Mouse (Mus musculus) spleen, postnatal 36 days (tissue): ENCODE measurements around the gene Rnf213.
A peak's percentile ranks its signal among the peaks of the same experiment; 100 is the strongest.
"Not testable (repeated sequence)": the region's sequence is repeated elsewhere in the genome, so short reads cannot be mapped to it uniquely, and the experiment has no call there.

Experiments
- DNase-seq, 2 experiments: peaks; one replicate each; pipeline ENCODE4 v3.0.0; 2022; ENCODE audit warnings: low spot score in 2 of 2, mixed read lengths in 1 of 2

Rnf213 gene

DNA sequence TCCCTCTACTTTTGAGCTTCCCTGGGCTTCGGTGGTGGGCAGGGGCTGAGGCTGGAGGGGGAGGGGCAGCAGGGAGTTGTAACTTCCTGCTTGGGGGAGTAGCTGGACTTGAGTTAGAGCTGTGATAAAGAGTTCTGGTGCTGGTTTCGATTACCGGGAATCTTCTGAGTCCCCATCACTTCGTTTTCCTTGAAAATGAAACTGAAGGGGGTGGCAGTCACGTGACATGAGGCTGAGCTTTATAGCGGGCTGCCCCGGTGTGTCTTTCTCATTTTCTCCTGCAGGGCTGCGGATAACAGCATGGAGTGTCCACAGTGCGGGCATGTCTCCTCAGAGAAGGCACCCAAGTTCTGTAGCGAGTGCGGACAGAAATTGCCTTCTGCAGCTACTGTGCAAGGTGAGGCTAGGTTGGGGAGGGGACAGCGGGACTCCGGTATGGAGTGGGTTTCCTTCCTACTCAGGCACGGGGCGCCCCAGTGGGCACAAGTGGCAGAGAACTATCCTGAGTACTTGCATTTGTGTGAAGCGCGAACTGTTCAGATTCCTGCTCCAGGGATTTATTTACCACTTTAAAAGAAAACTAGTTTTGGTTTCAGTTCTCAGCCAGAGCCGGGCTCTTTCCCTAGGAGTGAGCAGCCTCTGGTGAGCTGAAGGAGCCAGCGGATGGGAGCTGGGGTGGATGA lies at the start of gene Rnf213:
Gene Rnf213, plus strand, starts transcription at position 301 of the 683 bp plus-strand sequence.
- DNase-seq: peak; percentile 65 to 76

DNA sequence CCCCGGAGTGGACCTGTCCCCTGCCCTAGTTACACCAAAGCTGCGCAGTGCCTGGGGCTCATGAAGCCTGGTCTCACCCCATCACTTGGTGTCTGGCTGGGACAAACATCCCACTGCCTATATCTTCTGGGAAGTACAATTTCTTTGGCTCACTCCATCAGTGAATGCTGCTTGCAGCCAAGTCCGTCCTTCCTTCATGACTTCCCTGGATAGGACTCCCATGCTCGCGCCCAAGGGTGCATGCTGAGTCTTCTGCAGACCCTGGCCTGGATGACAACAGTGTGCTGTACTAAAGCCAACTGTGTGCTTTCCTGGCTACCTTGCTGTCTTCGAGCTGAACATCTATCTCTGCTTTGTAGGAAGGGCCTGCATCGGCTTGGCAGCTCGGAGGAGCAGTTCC lies 48.7 kb upstream of the Rnf213 start:
- DNase-seq: no peak

DNA sequence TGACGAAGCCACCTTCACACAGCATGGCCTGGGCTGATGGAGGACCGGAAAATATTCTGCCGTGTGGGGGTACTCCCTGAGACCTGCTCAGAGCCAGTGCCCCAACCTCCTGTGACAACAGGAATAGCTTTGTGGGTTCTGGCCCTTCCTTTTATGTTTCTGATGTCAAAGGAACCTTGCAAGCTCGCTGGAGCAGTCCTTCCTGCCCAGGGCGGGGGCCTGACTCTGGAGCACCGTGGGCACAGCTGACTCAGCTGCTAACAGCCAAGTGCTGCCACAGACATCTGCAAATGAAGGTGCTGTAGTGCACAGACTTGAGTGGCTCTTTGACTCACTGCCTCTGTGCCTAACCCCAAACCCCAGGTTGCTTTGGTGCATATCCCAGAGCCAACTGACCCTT lies 48.0 kb upstream of the Rnf213 start:
- no peak for DNase-seq

DNA sequence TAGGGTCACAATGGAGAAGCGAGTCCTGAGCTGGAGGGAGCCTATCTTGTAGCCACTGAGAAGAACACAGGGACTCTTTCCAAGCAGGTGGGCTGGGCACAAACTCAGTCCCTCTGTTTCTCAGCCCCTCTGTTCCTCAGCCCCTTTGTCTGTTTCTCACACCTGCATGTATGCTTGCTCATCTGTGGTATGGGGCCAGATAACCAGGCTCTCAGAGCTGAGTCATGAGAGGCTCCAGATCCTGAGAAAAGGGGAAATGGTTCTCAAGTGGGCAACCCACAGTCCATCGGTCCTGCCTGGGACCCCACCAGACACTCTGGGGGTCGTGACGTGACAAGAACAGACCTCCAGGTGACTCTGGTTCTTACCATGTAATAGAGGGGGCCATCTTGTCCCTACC lies 45.8 kb upstream of the Rnf213 start:
- DNase-seq: no peak

DNA sequence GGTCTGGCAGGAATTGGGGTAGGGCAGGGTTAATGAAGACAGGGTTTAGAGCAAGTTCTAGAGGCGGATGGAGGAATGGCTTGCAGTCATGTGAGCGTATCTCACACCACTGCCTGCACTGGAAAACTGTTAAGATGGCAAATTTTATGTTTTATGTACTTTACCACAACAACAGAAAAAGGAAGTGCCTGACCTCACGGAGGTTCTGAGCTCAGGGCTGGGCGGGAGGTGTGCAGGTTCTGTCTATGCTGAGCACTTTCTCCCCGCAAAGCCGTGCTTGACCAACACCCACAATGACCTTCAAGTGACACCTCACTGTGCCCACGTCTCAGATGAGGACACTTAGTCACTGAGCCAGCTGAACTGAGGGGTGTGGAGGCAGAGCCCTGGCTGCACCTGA lies 40.8 kb upstream of the Rnf213 start:
- peak; percentile 23 to 24 for DNase-seq

DNA sequence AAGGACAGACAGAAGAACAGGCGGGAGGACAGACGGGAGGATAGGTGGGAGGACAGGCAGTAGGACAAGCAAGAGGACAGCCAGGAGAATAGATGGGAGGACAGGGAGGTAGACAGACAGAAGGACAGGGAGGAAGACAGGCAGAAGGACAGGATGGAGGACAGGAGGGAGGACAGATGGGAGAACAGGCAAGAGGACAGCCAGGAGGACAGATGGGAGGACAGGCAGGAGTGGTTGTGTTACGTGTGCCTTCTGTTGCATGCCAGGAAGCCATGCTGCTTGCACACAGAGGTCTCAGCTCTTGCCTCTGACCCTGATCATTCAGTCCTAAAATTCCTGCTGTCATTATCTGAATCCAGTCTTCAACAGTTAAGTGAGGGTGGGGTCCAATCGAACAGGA lies 39.0 kb upstream of the Rnf213 start:
- no peak for DNase-seq

DNA sequence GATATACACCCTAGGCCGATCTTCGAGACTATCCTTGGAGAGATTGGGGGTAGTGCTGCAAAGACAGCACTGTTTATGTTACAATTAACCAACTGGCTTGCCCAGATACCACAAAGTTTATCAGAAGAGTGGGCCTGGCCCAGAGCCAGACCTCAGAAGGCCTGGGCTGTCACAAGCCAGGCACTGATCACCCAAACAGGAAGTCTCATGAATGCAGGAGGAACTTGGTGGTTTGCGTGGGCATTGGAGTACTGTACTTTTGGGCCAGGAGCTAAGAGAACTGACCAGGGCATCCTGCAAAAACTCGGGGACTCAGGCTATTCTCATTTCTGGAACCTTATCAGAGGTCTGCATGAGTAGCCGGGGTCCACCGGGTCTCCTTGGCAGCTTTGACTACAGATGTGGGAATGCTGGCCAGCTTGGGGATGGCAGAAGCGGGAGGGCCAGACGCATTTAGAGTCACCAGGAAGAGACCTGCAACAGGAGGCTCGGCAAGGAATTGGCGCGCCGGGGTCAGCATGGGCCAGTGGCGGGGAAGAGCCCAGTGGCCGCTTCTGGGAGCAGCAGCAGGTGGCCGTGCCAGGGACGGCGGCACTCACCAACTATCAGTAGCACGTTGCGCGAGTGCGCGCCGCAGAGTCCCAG lies 38.0 kb upstream of the Rnf213 start:
- peak; percentile 82 to 89 for DNase-seq

DNA sequence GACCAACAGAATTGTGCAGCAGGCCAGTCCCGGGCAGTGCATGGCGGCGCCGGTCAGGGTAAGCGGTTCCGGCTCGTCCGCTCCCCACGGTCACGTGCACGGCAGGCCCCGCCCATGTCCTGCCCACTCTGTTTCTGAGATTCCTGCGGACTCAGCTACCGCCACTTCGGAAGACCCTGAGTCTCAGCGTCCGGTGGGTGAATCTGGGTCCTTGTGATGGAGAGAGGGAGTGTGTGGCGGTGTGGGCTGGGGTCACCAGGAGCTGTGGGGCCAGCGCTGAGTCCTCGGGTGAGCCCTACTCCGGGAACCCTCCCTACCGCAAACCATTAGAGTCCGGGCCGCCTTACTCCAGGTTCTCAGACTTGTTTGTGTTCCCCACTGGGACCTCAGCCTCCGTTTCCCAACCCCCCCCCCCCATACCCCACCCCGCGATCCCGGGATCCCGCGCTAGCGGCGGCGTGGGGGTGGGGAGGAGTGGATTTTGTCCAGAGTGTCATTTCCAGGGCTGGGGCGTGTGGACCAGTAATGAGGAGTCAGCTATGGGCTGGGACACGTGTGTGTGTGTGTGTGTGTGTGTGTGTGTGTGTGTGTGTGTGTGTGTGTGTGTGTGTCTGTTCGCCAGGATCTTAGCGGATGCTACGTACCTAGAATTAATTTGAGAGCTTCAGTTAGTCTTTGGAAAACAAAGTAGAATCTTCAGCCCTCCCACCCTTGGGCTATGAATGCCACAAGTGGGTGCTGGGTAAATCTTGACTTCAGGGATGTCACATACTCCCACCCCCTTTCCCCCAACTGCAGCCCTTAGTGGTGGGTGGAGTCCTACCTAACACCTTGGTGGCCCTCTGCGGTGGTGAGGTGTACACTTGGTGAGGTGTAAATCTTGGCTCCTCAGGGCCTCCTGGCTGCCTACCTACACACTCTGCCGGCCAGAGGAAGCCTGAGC lies 37.2 kb upstream of the Rnf213 start, which contains the start of the genes Sgsh and Slc26a11:
Gene Sgsh, minus strand, starts transcription at position 94 of the 943 bp plus-strand sequence.
Gene Slc26a11, plus strand, starts transcription at position 115 of the 943 bp plus-strand sequence.
- peak; percentile 87 to 88 for DNase-seq

DNA sequence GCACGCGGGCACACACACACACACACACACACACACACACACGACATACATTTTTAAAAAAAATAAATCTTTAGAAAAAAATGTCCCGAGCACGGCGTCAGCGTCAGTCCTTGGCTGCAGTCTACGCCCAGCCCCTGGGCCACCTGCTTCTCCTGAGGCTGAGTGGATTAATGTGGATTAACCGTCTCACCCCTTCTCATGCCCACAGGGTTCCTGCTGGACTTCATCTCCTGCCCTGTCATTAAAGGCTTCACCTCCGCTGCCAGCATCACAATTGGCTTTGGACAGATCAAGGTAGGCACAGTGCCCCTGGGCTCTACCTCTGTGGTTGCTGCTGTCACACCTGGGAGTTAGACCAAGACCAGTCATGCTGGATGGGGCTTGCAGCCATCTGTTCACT lies 33.8 kb upstream of the Rnf213 start:
- no peak for DNase-seq

DNA sequence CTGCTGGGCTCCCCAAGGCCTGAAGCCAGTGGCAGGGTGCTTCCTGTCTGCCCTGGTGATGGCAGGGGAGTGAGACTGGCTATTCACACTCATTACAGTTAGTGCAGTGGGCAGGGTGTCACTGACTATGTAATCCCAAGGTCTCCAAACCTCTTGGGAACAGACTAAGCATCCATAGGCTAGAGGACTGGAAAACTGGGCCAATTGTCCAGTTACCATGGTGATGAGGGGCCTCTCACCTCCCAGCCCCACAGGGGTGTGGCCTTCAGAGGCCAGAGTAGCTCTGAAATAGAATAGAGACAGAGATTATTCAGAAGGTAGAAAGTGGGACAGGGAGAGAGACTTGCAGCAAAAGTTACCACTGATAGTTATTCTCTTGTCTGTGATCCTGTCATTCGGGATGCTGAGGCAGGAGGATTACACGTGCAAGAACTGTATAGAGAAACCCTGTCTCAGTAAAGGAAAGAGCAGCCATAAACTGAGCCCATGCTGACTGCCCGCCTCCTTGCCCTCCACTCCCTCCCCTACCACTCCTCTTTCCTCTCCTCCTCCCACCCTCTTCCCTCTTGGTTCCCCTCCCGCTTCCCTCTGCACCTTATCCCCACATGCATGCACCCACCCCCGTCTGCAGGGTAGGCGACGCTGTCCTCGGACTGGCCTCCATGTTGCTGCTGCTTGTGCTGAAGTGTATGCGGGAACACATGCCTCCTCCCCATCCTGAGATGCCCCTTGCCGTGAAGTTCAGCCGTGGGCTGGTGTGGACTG lies 29.9 kb upstream of the Rnf213 start:
- no peak for DNase-seq

DNA sequence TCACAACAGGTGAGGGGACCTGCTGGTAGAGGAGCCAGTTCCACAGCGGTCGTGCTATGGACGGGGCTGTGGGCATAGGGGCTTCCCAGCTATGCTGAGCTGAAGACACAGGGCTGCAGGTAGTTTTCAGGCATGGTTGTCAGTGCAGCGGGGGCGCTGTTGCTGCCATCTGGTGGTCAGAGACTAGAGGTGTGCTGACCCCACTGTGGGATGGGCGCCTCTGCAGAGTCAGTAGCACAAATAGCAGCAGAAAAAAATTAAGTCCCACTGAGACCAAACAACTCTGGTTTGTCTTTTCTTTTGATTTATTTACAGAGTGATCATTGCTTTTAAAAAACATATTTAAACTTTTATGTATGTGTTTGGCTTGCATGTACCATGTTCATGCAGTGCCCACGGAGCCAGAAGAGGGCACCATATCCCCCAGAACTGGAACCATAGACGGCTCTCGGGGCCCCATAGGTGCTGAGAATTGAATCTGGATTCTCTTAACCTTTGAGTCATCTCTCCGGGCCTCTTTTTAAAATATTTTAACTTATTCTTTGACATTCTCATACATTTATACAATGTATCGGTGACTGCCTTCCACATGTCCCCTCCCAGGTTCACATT lies 29.3 kb upstream of the Rnf213 start:
- DNase-seq: peak; percentile 67 to 70

DNA sequence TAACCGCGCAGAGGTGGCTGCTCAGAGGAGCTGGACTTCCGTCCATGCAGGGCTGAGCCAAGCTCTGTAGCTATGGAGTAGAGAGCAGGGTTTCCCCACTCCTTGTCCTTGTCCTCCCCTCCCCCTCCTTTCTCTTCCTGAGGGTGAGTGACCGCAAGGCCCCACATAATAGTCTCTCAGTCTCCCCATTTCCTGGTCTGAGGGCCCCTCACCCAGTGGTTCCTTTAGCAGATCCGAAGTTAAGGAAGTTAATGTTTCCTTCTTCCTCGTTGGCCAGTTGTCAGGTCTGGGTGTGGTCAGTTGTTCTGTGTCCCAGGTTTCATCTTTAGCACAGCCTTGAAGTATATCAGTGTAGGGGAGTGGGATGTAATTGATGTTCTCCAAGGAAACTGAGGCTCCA lies 17.5 kb upstream of the Rnf213 start:
- DNase-seq: no peak

DNA sequence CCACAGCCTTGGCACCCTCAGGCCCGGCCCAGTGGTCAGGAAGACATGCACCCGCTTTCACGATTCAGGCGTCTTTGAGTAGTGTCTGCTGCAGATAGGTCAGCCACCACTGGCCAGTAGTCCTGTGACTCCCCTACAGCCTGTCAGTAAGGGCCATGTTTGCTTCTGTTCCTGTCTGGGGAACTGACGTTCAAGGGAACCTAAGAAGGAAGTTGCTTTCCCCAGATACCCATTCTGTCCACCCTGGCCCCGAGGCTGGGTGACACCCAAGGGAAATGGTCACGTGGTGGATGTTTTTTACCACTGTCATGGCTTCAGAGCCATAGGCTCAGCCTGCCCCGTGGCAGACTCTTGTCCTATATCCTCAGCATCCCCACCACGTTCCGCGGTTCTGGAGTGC lies 15.6 kb upstream of the Rnf213 start:
- DNase-seq: no peak

DNA sequence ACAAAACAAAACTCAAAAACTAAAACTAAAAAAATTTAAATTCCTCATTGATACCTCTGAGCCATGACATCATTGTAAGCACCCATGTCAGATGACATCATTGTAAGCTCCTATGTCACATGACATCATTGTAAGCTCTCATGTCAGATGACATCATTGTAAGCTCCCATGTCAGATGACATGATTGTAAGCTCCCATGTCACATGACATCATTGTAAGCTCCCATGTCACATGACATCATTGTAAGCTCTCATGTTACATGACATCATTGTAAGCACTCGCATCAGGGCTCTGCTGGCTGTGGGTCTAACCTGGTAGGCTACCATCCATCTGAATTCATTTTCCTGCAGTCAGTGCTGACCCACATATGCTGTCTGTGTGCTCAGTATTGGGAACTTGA lies 14.3 kb upstream of the Rnf213 start:
- DNase-seq: no peak

DNA sequence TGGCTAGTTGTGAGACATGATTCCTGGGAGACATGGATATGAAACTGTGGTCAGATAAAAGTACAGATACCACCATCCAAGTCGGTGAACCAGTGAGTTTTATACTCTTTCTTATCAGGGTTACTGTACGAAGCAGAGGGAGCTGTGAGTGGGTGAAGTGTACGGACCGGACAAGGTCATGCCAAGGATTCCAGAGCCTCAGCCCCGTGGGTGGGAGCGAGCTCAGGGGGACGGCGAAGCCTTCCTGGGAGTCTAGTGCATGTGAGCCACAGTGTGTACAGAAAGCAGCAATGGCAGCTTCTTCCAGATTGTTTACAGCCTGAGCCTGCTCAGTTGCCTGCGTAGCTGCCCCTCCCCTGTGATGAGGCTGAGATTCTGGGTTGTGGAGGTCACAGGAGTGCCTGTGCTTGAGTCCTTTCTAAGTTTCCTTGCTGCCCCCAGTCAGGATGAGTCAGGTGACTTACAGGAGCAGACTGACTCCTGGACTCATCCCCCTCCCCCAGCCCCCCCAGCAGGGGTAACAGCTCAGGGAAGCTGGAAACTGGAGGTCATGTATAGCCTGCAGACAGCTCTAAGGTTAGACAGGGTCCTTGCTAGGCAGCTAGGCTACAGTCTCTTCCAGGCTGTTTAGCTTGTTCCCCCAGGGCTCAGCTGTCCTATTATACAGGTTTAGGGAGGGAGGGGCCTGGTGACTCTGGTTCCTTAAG lies 11.1 kb upstream of the Rnf213 start:
- DNase-seq: no peak

DNA sequence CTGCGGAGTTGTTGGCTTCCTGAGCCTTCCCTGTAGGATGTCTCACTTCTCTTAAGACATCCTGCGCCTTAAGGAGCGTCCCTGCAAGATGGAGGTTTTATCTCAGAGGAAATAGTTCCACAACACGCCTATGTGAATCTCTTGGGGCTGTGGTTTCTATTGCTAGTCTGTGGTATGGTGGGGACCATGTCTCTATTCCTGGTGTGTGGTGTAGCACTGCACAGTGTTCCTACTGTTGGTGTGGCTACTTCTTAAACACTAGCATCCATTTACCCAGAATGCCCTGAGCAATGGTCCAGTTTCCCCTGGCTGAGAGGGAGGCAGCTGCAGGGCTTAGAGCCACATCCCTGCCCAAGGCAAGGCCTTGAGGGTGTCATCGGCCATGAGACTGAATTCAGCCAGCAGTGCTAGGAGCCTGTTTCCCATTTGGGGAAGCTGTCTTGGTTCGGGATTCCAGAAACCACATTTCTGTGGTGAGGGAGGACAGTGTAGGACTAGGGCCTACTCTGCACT lies 10.5 kb upstream of the Rnf213 start:
- no peak for DNase-seq

DNA sequence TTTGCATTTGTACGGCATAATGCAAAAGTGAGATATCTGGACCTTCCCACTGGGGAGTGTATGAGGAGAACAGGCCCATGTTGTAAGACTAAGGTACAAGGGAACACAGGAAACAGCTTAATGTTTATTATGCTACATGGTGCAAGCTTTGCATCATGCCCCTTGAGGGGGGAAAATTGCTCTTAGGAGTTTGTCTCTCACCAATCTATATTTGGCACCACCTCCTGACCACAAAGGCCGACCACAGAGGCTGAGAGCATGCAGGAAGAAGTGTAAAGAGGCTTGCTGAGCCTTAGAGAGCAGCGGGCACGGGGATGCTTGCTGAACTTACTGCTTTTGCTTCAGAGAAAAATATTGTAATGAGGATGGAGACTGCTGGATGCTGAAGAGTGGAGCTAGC lies 8.0 kb upstream of the Rnf213 start:
- DNase-seq: peak; percentile 81

DNA sequence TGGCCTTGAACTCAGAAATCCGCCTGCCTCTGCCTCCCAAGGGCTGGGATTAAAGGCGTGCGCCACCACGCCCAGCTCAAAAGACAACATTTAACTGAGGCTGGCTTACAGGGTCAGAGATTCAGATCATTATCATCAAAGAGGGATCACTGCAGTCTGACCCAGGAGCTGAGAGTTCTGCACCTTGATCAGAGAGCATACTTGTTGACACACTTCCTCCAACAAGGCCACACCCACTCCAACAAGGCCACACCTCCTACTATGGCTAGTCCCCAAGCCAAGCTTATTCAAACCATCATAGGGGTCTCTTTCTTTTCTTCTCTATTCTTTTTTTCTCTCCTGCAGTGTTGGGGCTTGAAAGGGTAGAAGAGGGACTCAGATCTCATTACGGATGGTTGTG lies 6.6 kb upstream of the Rnf213 start:
- peak; percentile 57 to 70 for DNase-seq

DNA sequence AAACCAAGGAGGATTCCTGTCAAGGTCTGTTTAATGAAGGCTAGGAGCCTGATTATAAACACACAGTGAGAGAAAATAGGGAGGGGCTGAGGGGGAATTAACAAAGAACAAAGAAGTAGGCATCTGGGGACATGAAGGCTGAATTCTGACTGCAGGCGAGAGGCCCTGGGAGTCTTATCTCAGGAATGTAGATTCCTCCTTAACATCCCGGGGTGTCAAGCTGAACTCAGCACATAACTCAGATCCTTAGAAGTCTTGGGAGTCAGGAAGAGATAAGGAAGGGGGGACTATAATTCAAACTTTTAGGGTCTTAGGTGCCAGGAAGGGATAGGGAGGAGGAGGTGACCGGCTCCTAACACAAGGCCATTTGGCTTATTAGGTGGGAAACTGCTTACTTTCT lies 5.6 kb upstream of the Rnf213 start:
- not testable (repeated sequence) for DNase-seq

DNA sequence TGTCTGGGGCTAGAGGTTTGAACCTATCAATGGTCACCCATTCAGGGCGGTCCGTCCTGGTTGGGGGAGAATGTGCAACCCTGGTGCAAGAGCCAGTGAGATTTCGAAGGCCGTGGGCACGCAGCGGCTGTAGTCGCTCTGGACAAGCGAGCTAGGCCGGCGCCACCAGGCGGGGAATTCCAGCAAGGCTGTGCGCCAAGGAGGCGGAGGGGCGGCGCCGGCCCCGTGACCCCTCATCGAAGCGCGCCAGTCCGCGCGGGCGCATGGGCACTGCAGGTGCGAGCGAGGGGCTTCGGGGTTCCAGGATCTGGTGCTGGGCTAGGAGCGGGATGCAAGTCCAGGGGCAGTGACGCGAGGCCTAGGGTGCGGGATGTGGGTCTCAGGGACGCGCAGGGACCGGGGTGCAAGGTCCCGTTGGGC lies 3.0 kb upstream of the Rnf213 start:
- peak; percentile 59 to 61 for DNase-seq
